In genomic region chr12:3806703-3807547, GRCm38 (mm10) we compare ENCODE assay signal across 8 mouse cellular contexts. TPM values are rescaled to one million over a fixed set of nuclear protein-coding genes. Genes with fewer than 3 reads are reported as not detected.
DNase-seq lines count a peak whose midpoint lies in the region; ATAC-seq and TF ChIP-seq lines count a peak whose summit lies in the region.

No protein-coding gene starts in this region.

- H3K9ac ChIP-seq in embryonic facial prominence, embryonic 12.5 days = peak overlapping the region; percentile 97
- H3K9ac ChIP-seq in heart, embryonic 14.5 days (ENCODE audit: low read length) = peak overlapping the region; percentile 96
- H3K9ac ChIP-seq in kidney, postnatal 0 days (ENCODE audit: low read depth, low read length) = peak overlapping the region; percentile 94
- peak overlapping the region; percentile 89 for H3K9ac ChIP-seq in lung, embryonic 15.5 days

- under 1% methylated on average over 82 of the region's 141 CpGs for WGBS in embryonic facial prominence, embryonic 12.5 days
- WGBS in heart, embryonic 14.5 days = under 1% methylated on average over 63 of the region's 141 CpGs
- 2% methylated on average over 47 of the region's 141 CpGs for WGBS in kidney, postnatal 0 days
- WGBS in lung, embryonic 15.5 days = under 1% methylated on average over 41 of the region's 141 CpGs

- DNase-seq in CD4-positive, CD25-positive, alpha-beta regulatory T cell, adult 2 months (ENCODE audit: low read depth, low spot score) = peak; percentile 80
- peak; percentile 90 for DNase-seq in adrenal gland, postnatal 10 days
- peak; percentile 82 for DNase-seq in kidney, postnatal 0 days (ENCODE audit: low spot score)
- peak; percentile 61 for DNase-seq in retina, adult 2 months (ENCODE audit: low read depth, low spot score)
- peak; percentile 58 to 76 for DNase-seq in urinary bladder, postnatal 36 days (ENCODE audit: low spot score in 2 of 2)

- H3K27me3 ChIP-seq in embryonic facial prominence, embryonic 12.5 days = 0 out of 2 replicates have a peak, but pooled peaks cover 3% of the 10 kb centered on the region
- no peaks in the 10 kb centered on the region for H3K27me3 ChIP-seq in heart, embryonic 14.5 days (ENCODE audit: control insufficient read depth, insufficient read depth, low read length)
- H3K27me3 ChIP-seq in kidney, postnatal 0 days (ENCODE audit: insufficient read depth, low read length) = no peaks in the 10 kb centered on the region
- no peaks in the 10 kb centered on the region for H3K27me3 ChIP-seq in lung, embryonic 15.5 days

- peak overlapping the region; percentile 95 for H3K27ac ChIP-seq in embryonic facial prominence, embryonic 12.5 days
- peak overlapping the region; percentile 73 to 98 for H3K27ac ChIP-seq in heart, embryonic 14.5 days (replicated peaks in 1 of 2; ENCODE audit: control insufficient read depth in 1 of 2, insufficient read depth in 1 of 2, low read depth in 2 of 2, low read length in 2 of 2)
- peak overlapping the region; percentile 98 for H3K27ac ChIP-seq in kidney, postnatal 0 days
- H3K27ac ChIP-seq in lung, embryonic 15.5 days = peak overlapping the region; percentile 97

- ATAC-seq in embryonic facial prominence, embryonic 12.5 days (ENCODE audit: insufficient number of reproducible peaks, insufficient read depth, low FRiP score, low TSS enrichment) = peak; percentile 16
- ATAC-seq in heart, embryonic 14.5 days (ENCODE audit: insufficient number of reproducible peaks, insufficient read depth, low FRiP score, low read depth) = peak; percentile 33
- ATAC-seq in kidney, postnatal 0 days (replicated peaks; ENCODE audit: low FRiP score, low read depth) = peak; percentile 29
- ATAC-seq in lung, embryonic 15.5 days (ENCODE audit: borderline replicate concordance, extremely low read depth, low FRiP score, low TSS enrichment) = peak; percentile 76

- H3K36me3 ChIP-seq in embryonic facial prominence, embryonic 12.5 days = no peaks in the 10 kb centered on the region
- no peaks in the 10 kb centered on the region for H3K36me3 ChIP-seq in heart, embryonic 14.5 days (ENCODE audit: control insufficient read depth, insufficient read depth, low read length)
- H3K36me3 ChIP-seq in kidney, postnatal 0 days (ENCODE audit: insufficient read depth, low read length) = no peaks in the 10 kb centered on the region
- no peaks in the 10 kb centered on the region for H3K36me3 ChIP-seq in lung, embryonic 15.5 days

- TF ChIP-seq CTCF in kidney, postnatal 0 days (IDR thresholded peaks at IDR 0.05; ENCODE audit: low read depth) = no peak

- peaks cover 46% of the 10 kb centered on the region for H3K4me1 ChIP-seq in embryonic facial prominence, embryonic 12.5 days
- H3K4me1 ChIP-seq in heart, embryonic 14.5 days (ENCODE audit: control insufficient read depth in 2 of 2, insufficient read depth in 2 of 2, low read length in 2 of 2) = peaks cover 37 to 45% of the 10 kb centered on the region in 2 experiments
- peaks cover 34% of the 10 kb centered on the region for H3K4me1 ChIP-seq in kidney, postnatal 0 days (replicated peaks; ENCODE audit: insufficient read depth, low read length)
- H3K4me1 ChIP-seq in lung, embryonic 15.5 days = peaks cover 44% of the 10 kb centered on the region

- no peaks in the 10 kb centered on the region for H3K9me3 ChIP-seq in embryonic facial prominence, embryonic 12.5 days
- H3K9me3 ChIP-seq in heart, embryonic 14.5 days (ENCODE audit: control insufficient read depth, low read length) = no peaks in the 10 kb centered on the region
- H3K9me3 ChIP-seq in kidney, postnatal 0 days (replicated peaks; ENCODE audit: low read length) = no peaks in the 10 kb centered on the region
- H3K9me3 ChIP-seq in lung, embryonic 15.5 days = no peaks in the 10 kb centered on the region

- peak overlapping the region; percentile 79 for H3K4me2 ChIP-seq in embryonic facial prominence, embryonic 12.5 days (replicated peaks)
- H3K4me2 ChIP-seq in heart, embryonic 14.5 days (ENCODE audit: low read length) = peak overlapping the region; percentile 77
- H3K4me2 ChIP-seq in kidney, postnatal 0 days (ENCODE audit: low read length) = peak overlapping the region; percentile 80
- H3K4me2 ChIP-seq in lung, embryonic 15.5 days = peak overlapping the region; percentile 61

- H3K4me3 ChIP-seq in embryonic facial prominence, embryonic 12.5 days = peak overlapping the region; percentile 84
- H3K4me3 ChIP-seq in heart, embryonic 14.5 days (ENCODE audit: control insufficient read depth in 1 of 2, insufficient read depth in 1 of 2, low read depth in 1 of 2, low read length in 2 of 2) = peak overlapping the region; percentile 58 to 89
- peak overlapping the region; percentile 97 for H3K4me3 ChIP-seq in kidney, postnatal 0 days (replicated peaks; ENCODE audit: low read depth, low read length)
- H3K4me3 ChIP-seq in lung, embryonic 15.5 days = peak overlapping the region; percentile 91

RNA-seq across cellular contexts. Expression of gene Dnmt3a, which starts 1.1 kb away (rescaled TPM):
- total RNA-seq in adrenal gland, postnatal 10 days (2021) = 100 to 1,000 TPM in 1 of 2 experiments, 10 to 100 TPM in 1; 98.7 to 133 TPM
- 220 and 229 TPM in 2 replicates for polyA plus RNA-seq in embryonic facial prominence, embryonic 12.5 days (2016; fragmentation: Nextera tagmentation; extraction: Ambion mirVana)
- 44.8 and 48.7 TPM in 2 replicates for polyA plus RNA-seq in heart, embryonic 14.5 days (2014; fragmentation: Nextera tagmentation; extraction: Ambion mirVana)
- 96.5 and 112 TPM in 2 replicates for polyA plus RNA-seq in kidney, postnatal 0 days (2015; fragmentation: Nextera tagmentation; extraction: Ambion mirVana)
- polyA plus RNA-seq in lung, embryonic 15.5 days (2015; fragmentation: Nextera tagmentation; extraction: Ambion mirVana) = 144 and 151 TPM in 2 replicates

Comparison
In these comparisons a context has a peak if more than half of its experiments do, and no peak if none do; other contexts are left out.
1. Peak in every context shown above with its lines: DNase-seq, ATAC-seq, H3K4me3 ChIP-seq and H3K27ac ChIP-seq.
2. ATAC-seq: peak in every context shown above with its lines; median percentile 76 in lung, embryonic 15.5 days; 33 in heart, embryonic 14.5 days; 29 in kidney, postnatal 0 days; 16 in embryonic facial prominence, embryonic 12.5 days.